Mouse (Mus musculus): ENCODE results near the gene Ninj2. TPM values are rescaled to one million over a fixed set of nuclear protein-coding genes. Genes with fewer than 3 reads are reported as not detected.

The Ninj2 gene
- total RNA-seq, 2 experiments from 2014 or later: 0.67 to 1.3 TPM

- DNase-seq (ENCODE audit: low spot score in 2 of 2): no peak
These were observed 33.3 kb downstream of the Ninj2 start for GRCm38 (mm10) chr6:120126456-120126855.

GRCm38 (mm10) chr6:120127321-120127720, 34.2 kb downstream of the Ninj2 start:
- no peak for DNase-seq (ENCODE audit: low spot score in 2 of 2)

- DNase-seq (ENCODE audit: low spot score in 2 of 2): no peak
These were observed 41.6 kb downstream of the Ninj2 start for GRCm38 (mm10) chr6:120134748-120135147.

- DNase-seq (ENCODE audit: low spot score in 2 of 2): no peak
These were observed 52.3 kb downstream of the Ninj2 start for GRCm38 (mm10) chr6:120145439-120145838.

GRCm38 (mm10) chr6:120146676-120147075, 53.5 kb downstream of the Ninj2 start:
- no peak for DNase-seq (ENCODE audit: low spot score in 2 of 2)

- no peak for DNase-seq (ENCODE audit: low spot score in 2 of 2)
These were observed 54.3 kb downstream of the Ninj2 start for GRCm38 (mm10) chr6:120147411-120147810.

- no peak for DNase-seq (ENCODE audit: low spot score in 2 of 2)
These were observed 55.7 kb downstream of the Ninj2 start for GRCm38 (mm10) chr6:120148716-120149392.

- no peak for DNase-seq (ENCODE audit: low spot score in 2 of 2)
These were observed 56.4 kb downstream of the Ninj2 start for GRCm38 (mm10) chr6:120149458-120150120.

GRCm38 (mm10) chr6:120150206-120150605, 57.1 kb downstream of the Ninj2 start:
- no peak for DNase-seq (ENCODE audit: low spot score in 2 of 2)

- DNase-seq (ENCODE audit: low spot score in 2 of 2): no peak
These were observed 58.5 kb downstream of the Ninj2 start for GRCm38 (mm10) chr6:120151616-120152053.

- no peak for DNase-seq (ENCODE audit: low spot score in 2 of 2)
These were observed 59.9 kb downstream of the Ninj2 start for GRCm38 (mm10) chr6:120152739-120153696.

GRCm38 (mm10) chr6:120154526-120155309, 61.6 kb downstream of the Ninj2 start:
- DNase-seq (ENCODE audit: low spot score in 2 of 2): no peak

GRCm38 (mm10) chr6:120155510-120155909, 62.4 kb downstream of the Ninj2 start:
- no peak for DNase-seq (ENCODE audit: low spot score in 2 of 2)

- no peak for DNase-seq (ENCODE audit: low spot score in 2 of 2)
These were observed 64.3 kb downstream of the Ninj2 start for GRCm38 (mm10) chr6:120157479-120157878.

- DNase-seq (ENCODE audit: low spot score in 2 of 2): peak; percentile 63 to 75
These were observed 66.2 kb downstream of the Ninj2 start for GRCm38 (mm10) chr6:120159133-120159901.

GRCm38 (mm10) chr6:120162928-120163327, 69.8 kb downstream of the Ninj2 start:
- DNase-seq (ENCODE audit: low spot score in 2 of 2): no peak

- no peak for DNase-seq (ENCODE audit: low spot score in 2 of 2)
These were observed 71.6 kb downstream of the Ninj2 start for GRCm38 (mm10) chr6:120164765-120165164.

- DNase-seq (ENCODE audit: low spot score in 2 of 2): no peak
These were observed 74.4 kb downstream of the Ninj2 start for GRCm38 (mm10) chr6:120167574-120167973.

- DNase-seq (ENCODE audit: low spot score in 2 of 2): no peak
These were observed 79.3 kb downstream of the Ninj2 start for GRCm38 (mm10) chr6:120172294-120173017.
